Mouse (Mus musculus) adrenal gland, postnatal 10 days (tissue): Measurements from ENCODE around the gene Neurl2. TPM values are rescaled to one million over a fixed set of nuclear protein-coding genes. Genes with fewer than 3 reads are reported as not detected.

ENCODE experiments used
- DNase-seq: peaks from one replicate; pipeline ENCODE4 v3.0.0; 2021; ENCODE audit warnings: mixed read lengths
- total RNA-seq, 2 experiments: library from RNA; stranded (reverse); gene quantifications; 2 replicates each; pipeline ENCODE4 v1.2.3; 2021

Neurl2 gene
- total RNA-seq, 2 experiments from 2014 or later = 3.4 to 8.0 TPM

DNA sequence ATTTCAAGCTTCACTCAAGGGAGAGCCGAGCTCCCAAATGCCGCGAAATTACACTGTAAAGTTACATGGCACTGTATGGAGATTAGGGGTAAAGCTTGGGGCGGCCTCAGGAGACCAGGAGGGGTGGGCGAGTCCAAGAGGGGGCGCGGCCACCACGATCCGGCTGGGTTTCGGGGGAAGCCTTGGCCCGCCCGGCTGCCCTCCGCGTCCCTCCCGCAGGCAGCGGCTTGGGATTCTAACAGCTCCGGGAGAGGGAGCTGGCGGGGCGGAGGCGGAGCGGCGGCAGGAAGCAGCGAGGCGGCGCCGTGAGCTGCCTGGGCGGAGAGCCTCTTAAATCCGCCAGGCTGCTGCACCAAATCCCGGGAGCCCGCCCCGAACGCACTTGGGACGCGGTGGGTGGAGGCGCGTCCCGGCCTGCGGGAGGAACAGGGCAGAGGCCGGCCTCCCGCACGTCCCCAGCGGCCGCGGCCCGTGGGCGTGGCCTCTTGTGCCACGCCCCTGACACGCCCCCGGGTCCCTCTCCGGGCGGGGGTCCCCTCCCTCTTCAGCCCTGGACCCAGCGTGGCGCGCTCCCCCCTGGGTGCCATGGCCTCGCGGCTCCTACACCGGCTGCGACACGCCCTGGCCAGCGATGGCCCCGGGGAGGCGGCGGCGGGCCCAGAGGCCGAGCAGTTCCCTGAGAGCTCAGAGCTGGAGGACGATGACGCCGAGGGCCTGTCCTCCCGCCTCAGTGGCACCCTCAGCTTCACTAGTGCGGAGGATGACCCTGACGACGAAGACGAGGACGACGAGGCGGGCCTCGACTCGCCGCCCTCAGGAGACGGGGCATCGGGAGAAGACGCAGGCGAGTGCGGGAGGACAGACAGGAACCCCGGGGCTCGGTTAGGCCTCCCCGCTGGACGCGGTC is 47.5 kb downstream of the Neurl2 start, which contains the start of gene Snx21:
Gene Snx21 (plus strand): TSS at position 343 of the 907 bp plus-strand sequence.
- peak; percentile 96 for DNase-seq

DNA sequence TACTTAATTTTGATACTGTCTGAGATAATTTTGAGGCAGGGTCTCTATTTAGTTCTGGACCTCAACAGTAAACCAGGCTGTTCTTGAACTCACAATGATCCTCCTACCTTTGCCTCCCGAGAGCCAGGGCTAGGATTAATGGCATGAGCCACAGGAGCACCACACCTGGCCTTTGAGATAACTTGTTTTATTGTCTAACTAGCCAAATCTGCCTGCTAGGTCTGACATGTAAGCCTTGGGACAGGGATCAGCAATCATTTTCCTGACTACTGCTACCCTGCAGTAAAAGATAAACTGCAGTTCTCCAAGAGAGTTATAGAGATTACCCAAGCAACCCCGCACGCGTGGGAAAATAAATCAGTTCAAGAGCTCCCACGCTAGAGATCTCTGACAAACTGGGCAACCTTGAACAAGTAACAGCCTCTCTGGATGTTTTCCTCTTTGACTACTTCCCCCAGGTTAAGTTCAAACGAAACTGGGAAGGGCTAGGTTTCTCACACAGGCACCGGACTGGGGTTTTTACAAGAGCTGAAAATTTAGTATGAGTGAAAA is 48.3 kb downstream of the Neurl2 start:
- DNase-seq = no peak

- no peak for DNase-seq
Observed at GRCm38 (mm10) chr2:164783926-164784581, 49.2 kb downstream of the Neurl2 start.

DNA sequence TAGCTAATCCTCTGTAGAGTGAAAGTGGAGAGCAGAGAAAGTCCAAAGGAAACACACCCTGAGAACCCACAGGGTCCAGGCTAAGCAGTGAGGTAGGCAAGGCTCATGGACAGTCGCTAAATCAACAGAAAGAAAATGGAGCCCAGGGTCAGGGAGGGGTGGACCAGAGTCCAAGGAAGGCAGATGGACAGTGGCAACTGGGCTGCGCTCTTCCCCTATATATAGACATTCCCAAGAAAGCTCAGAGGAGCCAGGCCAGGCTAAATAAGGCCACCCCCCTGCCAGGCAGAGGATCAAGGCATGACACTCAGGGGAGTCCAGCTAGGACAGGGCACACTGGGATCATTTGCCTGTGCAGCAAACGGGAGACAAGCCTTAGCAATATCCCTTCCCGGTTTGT is 51.4 kb downstream of the Neurl2 start:
- DNase-seq = no peak

Other genes with a start within 250 kb of the Neurl2 start
- gene Wfdc6a, start 248.0 kb downstream of the Neurl2 start, total RNA-seq = 1 to 10 TPM in 1 of 2 experiments, under 1 TPM in 1; 0.51 to 1.0 TPM
- not detected for gene Eppin, start 239.9 kb downstream of the Neurl2 start, total RNA-seq
- gene Wfdc6b, start 219.9 kb downstream of the Neurl2 start, total RNA-seq = not detected
- under 1 TPM in 1 of 2 experiments, not detected in 1; 0.09 TPM for gene Wfdc8, start 219.8 kb downstream of the Neurl2 start, total RNA-seq
- not detected for gene Wfdc16, start 194.7 kb downstream of the Neurl2 start, total RNA-seq
- gene Wfdc10, start 177.4 kb downstream of the Neurl2 start, total RNA-seq = not detected
- not detected for gene Wfdc9, start 176.9 kb downstream of the Neurl2 start, total RNA-seq
- gene Wfdc11, start 159.4 kb downstream of the Neurl2 start, total RNA-seq = not detected
- gene Wfdc13, start 148.3 kb downstream of the Neurl2 start, total RNA-seq = not detected
- not detected for gene Spint4, start 135.0 kb downstream of the Neurl2 start, total RNA-seq
- not detected for gene Spint5, start 118.2 kb downstream of the Neurl2 start, total RNA-seq
- under 1 TPM; 0.54 to 0.70 TPM for gene Wfdc3, start 87.5 kb downstream of the Neurl2 start, total RNA-seq
- gene Dnttip1, start 87.5 kb downstream of the Neurl2 start, total RNA-seq = 10 to 100 TPM; 39.1 to 42.1 TPM
- gene Ube2c, start 63.6 kb downstream of the Neurl2 start, total RNA-seq = 10 to 100 TPM; 28.1 to 33.7 TPM
- gene Tnnc2, start 53.5 kb downstream of the Neurl2 start, total RNA-seq = 100 to 1,000 TPM; 221 to 908 TPM
- 10 to 100 TPM; 36.9 to 39.0 TPM for gene Snx21, start 47.6 kb downstream of the Neurl2 start, total RNA-seq
- 10 to 100 TPM; 28.6 to 33.9 TPM for gene Acot8, start 28.6 kb downstream of the Neurl2 start, total RNA-seq
- gene Zswim3, start 28.4 kb downstream of the Neurl2 start, total RNA-seq = 1 to 10 TPM; 4.0 to 4.1 TPM
- gene Zswim1, start 10.8 kb downstream of the Neurl2 start, total RNA-seq = 1 to 10 TPM; 6.9 to 8.5 TPM
- gene Spata25, start 4.9 kb downstream of the Neurl2 start, total RNA-seq = not detected
- gene Ctsa, start 583 bp downstream of the Neurl2 start, total RNA-seq = 100 to 1,000 TPM; 100 to 103 TPM
- gene Pltp, start 24.3 kb upstream of the Neurl2 start, total RNA-seq = 10 to 100 TPM; 31.5 to 36.6 TPM
- 10 to 100 TPM; 47.1 to 55.0 TPM for gene Pcif1, start 45.8 kb upstream of the Neurl2 start, total RNA-seq
- 10 to 100 TPM; 13.4 to 16.2 TPM for gene Zfp335, start 78.3 kb upstream of the Neurl2 start, total RNA-seq
- gene Mmp9, start 107.3 kb upstream of the Neurl2 start, total RNA-seq = 10 to 100 TPM in 1 of 2 experiments, 1 to 10 TPM in 1; 2.6 to 24.5 TPM
- 1 to 10 TPM; 4.5 to 7.7 TPM for gene Slc12a5, start 127.3 kb upstream of the Neurl2 start, total RNA-seq
- gene Ncoa5, start 201.4 kb upstream of the Neurl2 start, total RNA-seq = 10 to 100 TPM; 29.3 to 35.9 TPM
- 1 to 10 TPM; 2.9 to 3.3 TPM for gene Cd40, start 222.2 kb upstream of the Neurl2 start, total RNA-seq